Mouse (Mus musculus): ENCODE measurements around the gene Pfn3. TPM values are rescaled to one million over a fixed set of nuclear protein-coding genes. Genes with fewer than 3 reads are reported as not detected.

Gene Pfn3
- polyA plus RNA-seq, 1 experiment from 2014 or later = not detected

DNA sequence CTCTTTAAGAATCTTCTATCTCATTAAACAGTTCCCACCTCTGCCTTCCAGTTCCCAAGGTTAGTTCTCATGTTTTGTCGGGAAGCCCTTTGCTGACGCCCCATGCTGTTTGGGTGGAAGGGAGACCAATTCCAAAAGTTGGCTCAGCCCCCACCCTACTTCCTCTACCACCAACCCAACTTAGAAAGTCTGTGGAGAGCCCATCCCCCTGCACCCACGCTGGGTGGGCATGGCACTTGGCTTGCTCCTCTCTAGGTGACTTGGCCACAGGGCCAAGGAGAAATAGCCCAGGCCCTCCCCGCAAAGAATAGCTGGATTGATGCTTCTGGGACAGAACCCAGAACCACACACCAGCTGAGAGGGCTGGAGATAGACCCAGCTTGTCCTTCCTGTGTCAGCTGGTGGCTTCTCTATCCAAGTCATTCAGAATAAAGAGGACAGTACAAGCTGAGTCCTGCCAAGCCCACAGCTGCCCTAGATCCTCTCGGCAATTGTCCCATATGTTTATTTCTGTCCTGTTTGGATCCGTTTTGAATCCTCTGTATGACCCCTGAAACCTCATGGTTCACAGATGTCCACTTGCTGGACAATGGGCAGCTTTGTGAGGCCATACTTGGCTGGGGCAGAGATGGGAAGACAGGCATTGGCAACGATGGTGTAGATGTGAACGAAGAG, 43.9 kb downstream of the Pfn3 start:
- H3K4me3 ChIP-seq (ENCODE audit: low read depth, low read length) = no peak overlapping the region
- no peaks in the 10 kb centered on the region for H3K27me3 ChIP-seq (ENCODE audit: control insufficient read depth, insufficient read depth, low read length)
- H3K27ac ChIP-seq (ENCODE audit: low read length) = no peak overlapping the region
- H3K9me3 ChIP-seq (ENCODE audit: control insufficient read depth, low read depth, low read length) = no peaks in the 10 kb centered on the region
- 73% methylated on average over 8 of the region's 8 CpGs for WGBS
- H3K36me3 ChIP-seq (ENCODE audit: control insufficient read depth, insufficient read depth, low read length) = no peaks in the 10 kb centered on the region
- no peaks in the 10 kb centered on the region for H3K4me1 ChIP-seq (ENCODE audit: control insufficient read depth, insufficient read depth, low read length)
- no peak overlapping the region for H3K9ac ChIP-seq (replicated peaks; ENCODE audit: low read depth, low read length)
- no peak overlapping the region for H3K4me2 ChIP-seq (replicated peaks; ENCODE audit: low read depth, low read length)
- ATAC-seq (ENCODE audit: insufficient number of reproducible peaks, insufficient read depth, low FRiP score, low read depth) = no peak

- H3K27me3 ChIP-seq (ENCODE audit: control insufficient read depth, insufficient read depth, low read length) = no peaks in the 10 kb centered on the region
- H3K36me3 ChIP-seq (ENCODE audit: control insufficient read depth, insufficient read depth, low read length) = no peaks in the 10 kb centered on the region
- H3K4me1 ChIP-seq (ENCODE audit: control insufficient read depth, insufficient read depth, low read length) = no peaks in the 10 kb centered on the region
- H3K9ac ChIP-seq (replicated peaks; ENCODE audit: low read depth, low read length) = no peak overlapping the region
- no peak overlapping the region for H3K4me3 ChIP-seq (ENCODE audit: low read depth, low read length)
- ATAC-seq (ENCODE audit: insufficient number of reproducible peaks, insufficient read depth, low FRiP score, low read depth) = no peak
- H3K4me2 ChIP-seq (replicated peaks; ENCODE audit: low read depth, low read length) = no peak overlapping the region
- no peaks in the 10 kb centered on the region for H3K9me3 ChIP-seq (ENCODE audit: control insufficient read depth, low read depth, low read length)
- 62% methylated on average over 3 of the region's 3 CpGs for WGBS
- no peak overlapping the region for H3K27ac ChIP-seq (ENCODE audit: low read length)
These were observed 44.8 kb downstream of the Pfn3 start for GRCm38 (mm10) chr13:55370234-55370633.

DNA sequence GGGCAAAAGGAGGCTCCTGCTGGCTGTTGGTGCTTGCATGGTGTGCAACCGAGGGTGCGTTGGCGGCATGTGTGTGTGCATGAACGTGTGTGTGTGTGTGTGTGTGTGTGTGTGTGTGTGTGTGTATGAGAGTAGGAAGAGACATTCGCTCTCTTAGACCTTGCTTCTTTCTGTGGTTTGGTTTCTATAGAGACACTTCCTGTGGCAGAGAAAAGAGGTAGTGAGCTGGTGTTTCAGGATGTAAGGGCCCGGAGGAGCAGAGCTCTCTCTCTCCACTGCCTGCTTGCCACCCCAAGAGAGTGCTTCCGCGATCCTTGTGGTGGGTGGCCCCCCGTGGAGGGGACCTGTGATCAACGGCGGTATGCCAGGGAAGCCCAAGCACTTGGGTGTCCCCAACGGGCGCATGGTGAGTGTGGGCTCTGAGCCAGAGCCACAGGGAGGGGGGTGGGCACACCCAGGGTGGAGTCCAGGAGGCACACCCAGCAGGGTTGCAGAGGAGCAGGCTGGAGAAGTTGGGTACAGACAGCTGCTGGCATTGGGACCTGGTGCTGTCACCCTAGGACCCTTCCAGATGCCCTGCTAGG, 45.4 kb downstream of the Pfn3 start, which contains the start of gene Rgs14:
Gene Rgs14, plus strand, starts transcription at position 202 of the 584 bp plus-strand sequence.
- H3K4me1 ChIP-seq (ENCODE audit: control insufficient read depth, insufficient read depth, low read length) = no peaks in the 10 kb centered on the region
- H3K9ac ChIP-seq (replicated peaks; ENCODE audit: low read depth, low read length) = no peak within 1 kb of the TSS
- no peaks in the 10 kb centered on the region for H3K36me3 ChIP-seq (ENCODE audit: control insufficient read depth, insufficient read depth, low read length)
- WGBS = 51% methylated on average over 13 of the region's 13 CpGs
- ATAC-seq (ENCODE audit: insufficient number of reproducible peaks, insufficient read depth, low FRiP score, low read depth) = no peak
- H3K4me3 ChIP-seq (ENCODE audit: low read depth, low read length) = no peak within 1 kb of the TSS
- no peak within 1 kb of the TSS for H3K4me2 ChIP-seq (replicated peaks; ENCODE audit: low read depth, low read length)
- H3K9me3 ChIP-seq (ENCODE audit: control insufficient read depth, low read depth, low read length) = no peaks in the 10 kb centered on the region
- no peaks in the 10 kb centered on the region for H3K27me3 ChIP-seq (ENCODE audit: control insufficient read depth, insufficient read depth, low read length)
- no peak within 1 kb of the TSS for H3K27ac ChIP-seq (ENCODE audit: low read length)

DNA sequence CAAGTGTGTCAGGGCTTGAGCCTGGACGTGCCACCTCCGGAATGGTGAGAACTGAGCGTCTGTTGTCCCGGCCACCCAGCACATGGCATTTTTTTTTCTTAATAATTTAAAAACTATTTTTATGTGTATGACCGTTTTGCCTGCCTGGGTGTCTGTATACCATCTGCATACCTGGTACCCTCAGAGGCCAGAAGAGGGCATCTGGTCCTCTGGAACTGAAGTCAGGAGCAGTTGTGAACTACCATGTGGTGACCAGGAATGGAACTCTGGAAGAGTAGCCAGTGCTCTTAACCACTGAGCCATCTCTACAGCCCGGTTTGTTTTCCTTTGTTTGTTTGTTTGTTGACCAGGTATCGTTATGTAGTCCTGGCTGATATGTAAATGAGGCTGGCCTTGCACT, 46.6 kb downstream of the Pfn3 start:
- H3K4me2 ChIP-seq (replicated peaks; ENCODE audit: low read depth, low read length) = no peak overlapping the region
- no peak for ATAC-seq (ENCODE audit: insufficient number of reproducible peaks, insufficient read depth, low FRiP score, low read depth)
- H3K36me3 ChIP-seq (ENCODE audit: control insufficient read depth, insufficient read depth, low read length) = no peaks in the 10 kb centered on the region
- no peaks in the 10 kb centered on the region for H3K9me3 ChIP-seq (ENCODE audit: control insufficient read depth, low read depth, low read length)
- no peak overlapping the region for H3K9ac ChIP-seq (replicated peaks; ENCODE audit: low read depth, low read length)
- H3K4me1 ChIP-seq (ENCODE audit: control insufficient read depth, insufficient read depth, low read length) = no peaks in the 10 kb centered on the region
- no peaks in the 10 kb centered on the region for H3K27me3 ChIP-seq (ENCODE audit: control insufficient read depth, insufficient read depth, low read length)
- 75% methylated on average over 7 of the region's 7 CpGs for WGBS
- no peak overlapping the region for H3K4me3 ChIP-seq (ENCODE audit: low read depth, low read length)
- H3K27ac ChIP-seq (ENCODE audit: low read length) = no peak overlapping the region

Small RNAs within 50 kb of the gene (microRNA-seq; reads per million reads assigned to microRNA genes)
- not detected for gene Mir6943

Other genes starting within 250 kb of the Pfn3 start
- 96.3 and 97.6 TPM in 2 replicates for gene Nsd1, start 205.4 kb downstream of the Pfn3 start, polyA plus RNA-seq (2014; fragmentation: Nextera tagmentation; extraction: Ambion mirVana)
- 509 and 525 TPM in 2 replicates for gene Prelid1, start 94.7 kb downstream of the Pfn3 start, polyA plus RNA-seq (2014; fragmentation: Nextera tagmentation; extraction: Ambion mirVana)
- 81.0 and 89.9 TPM in 2 replicates for gene Rab24, start 93.3 kb downstream of the Pfn3 start, polyA plus RNA-seq (2014; fragmentation: Nextera tagmentation; extraction: Ambion mirVana)
- gene Mxd3, start 85.4 kb downstream of the Pfn3 start, polyA plus RNA-seq (2014; fragmentation: Nextera tagmentation; extraction: Ambion mirVana) = 33.5 and 40.7 TPM in 2 replicates
- gene Lman2, start 52.4 kb downstream of the Pfn3 start, polyA plus RNA-seq (2014; fragmentation: Nextera tagmentation; extraction: Ambion mirVana) = 91.7 and 98.6 TPM in 2 replicates
- 0.53 and 0.78 TPM in 2 replicates for gene Rgs14, start 45.5 kb downstream of the Pfn3 start, polyA plus RNA-seq (2014; fragmentation: Nextera tagmentation; extraction: Ambion mirVana)
- gene Slc34a1, start 17.0 kb downstream of the Pfn3 start, polyA plus RNA-seq (2014; fragmentation: Nextera tagmentation; extraction: Ambion mirVana) = 0.18 TPM in 1 of 2 replicates, not detected in the other
- gene F12, start 11.6 kb upstream of the Pfn3 start, polyA plus RNA-seq (2014; fragmentation: Nextera tagmentation; extraction: Ambion mirVana) = not detected in 2 replicates
- gene Grk6, start 29.8 kb upstream of the Pfn3 start, polyA plus RNA-seq (2014; fragmentation: Nextera tagmentation; extraction: Ambion mirVana) = 35.5 and 36.9 TPM in 2 replicates
- gene Prr7, start 49.0 kb upstream of the Pfn3 start, polyA plus RNA-seq (2014; fragmentation: Nextera tagmentation; extraction: Ambion mirVana) = 0.87 and 1.4 TPM in 2 replicates
- gene Dbn1, start 72.9 kb upstream of the Pfn3 start, polyA plus RNA-seq (2014; fragmentation: Nextera tagmentation; extraction: Ambion mirVana) = 118 and 120 TPM in 2 replicates
- 257 and 270 TPM in 2 replicates for gene Pdlim7, start 98.4 kb upstream of the Pfn3 start, polyA plus RNA-seq (2014; fragmentation: Nextera tagmentation; extraction: Ambion mirVana)
- gene Dok3, start 114.1 kb upstream of the Pfn3 start, polyA plus RNA-seq (2014; fragmentation: Nextera tagmentation; extraction: Ambion mirVana) = 2.1 and 2.4 TPM in 2 replicates
- 61.5 and 67.6 TPM in 2 replicates for gene Ddx41, start 121.4 kb upstream of the Pfn3 start, polyA plus RNA-seq (2014; fragmentation: Nextera tagmentation; extraction: Ambion mirVana)
- gene Fam193b, start 155.9 kb upstream of the Pfn3 start, polyA plus RNA-seq (2014; fragmentation: Nextera tagmentation; extraction: Ambion mirVana) = 30.9 and 39.6 TPM in 2 replicates
- 74.3 and 85.2 TPM in 2 replicates for gene Tmed9, start 158.5 kb upstream of the Pfn3 start, polyA plus RNA-seq (2014; fragmentation: Nextera tagmentation; extraction: Ambion mirVana)
- 21.0 and 24.9 TPM in 2 replicates for gene B4galt7, start 184.7 kb upstream of the Pfn3 start, polyA plus RNA-seq (2014; fragmentation: Nextera tagmentation; extraction: Ambion mirVana)
- 57.8 and 58.0 TPM in 2 replicates for gene Caml, start 207.8 kb upstream of the Pfn3 start, polyA plus RNA-seq (2014; fragmentation: Nextera tagmentation; extraction: Ambion mirVana)
- 41.1 and 45.4 TPM in 2 replicates for gene Ddx46, start 219.8 kb upstream of the Pfn3 start, polyA plus RNA-seq (2014; fragmentation: Nextera tagmentation; extraction: Ambion mirVana)

All from stomach, embryonic 14.5 days (tissue).